Mouse (Mus musculus): ENCODE measurements around the gene Vezf1.

GRCm38 (mm10) chr11:88071113-88071512, 3.0 kb downstream of the Vezf1 start:
- TF ChIP-seq CTCF (conservative IDR thresholded peaks at IDR 0.05; ENCODE audit: low read length), result no peak
- TF ChIP-seq NANOG (IDR thresholded peaks at IDR 0.05; ENCODE audit: borderline replicate concordance, low read length), result no peak

All from E14TG2a.4 (cell line).